Mouse (Mus musculus): ENCODE results near the gene Cwc22. TPM values are rescaled to one million over a fixed set of nuclear protein-coding genes. Genes with fewer than 3 reads are reported as not detected.

Cwc22 gene
- total RNA-seq, 4 experiments from 2014 or later: 12.7 to 18.0 (median 16.3) TPM

DNA sequence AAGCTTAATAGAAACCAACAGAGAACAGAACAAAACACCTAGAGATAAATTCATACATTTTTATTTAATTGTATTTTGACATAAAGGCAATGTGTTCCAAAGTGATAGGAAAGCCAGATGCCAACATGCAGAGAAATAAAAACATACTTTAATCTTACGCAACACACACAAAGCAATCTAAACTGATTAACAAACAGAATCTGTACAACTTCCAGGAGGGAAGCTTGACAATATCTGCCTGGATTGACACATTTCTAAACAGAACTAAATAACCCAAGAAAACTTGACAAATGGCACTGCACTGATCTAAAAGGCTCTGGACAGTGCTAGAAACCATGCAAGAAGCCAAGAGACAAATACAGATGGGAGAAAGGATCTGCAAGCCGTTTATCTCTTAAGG, 20.2 kb downstream of the Cwc22 start:
- no peak for DNase-seq (ENCODE audit: low spot score in 2 of 2)

DNA sequence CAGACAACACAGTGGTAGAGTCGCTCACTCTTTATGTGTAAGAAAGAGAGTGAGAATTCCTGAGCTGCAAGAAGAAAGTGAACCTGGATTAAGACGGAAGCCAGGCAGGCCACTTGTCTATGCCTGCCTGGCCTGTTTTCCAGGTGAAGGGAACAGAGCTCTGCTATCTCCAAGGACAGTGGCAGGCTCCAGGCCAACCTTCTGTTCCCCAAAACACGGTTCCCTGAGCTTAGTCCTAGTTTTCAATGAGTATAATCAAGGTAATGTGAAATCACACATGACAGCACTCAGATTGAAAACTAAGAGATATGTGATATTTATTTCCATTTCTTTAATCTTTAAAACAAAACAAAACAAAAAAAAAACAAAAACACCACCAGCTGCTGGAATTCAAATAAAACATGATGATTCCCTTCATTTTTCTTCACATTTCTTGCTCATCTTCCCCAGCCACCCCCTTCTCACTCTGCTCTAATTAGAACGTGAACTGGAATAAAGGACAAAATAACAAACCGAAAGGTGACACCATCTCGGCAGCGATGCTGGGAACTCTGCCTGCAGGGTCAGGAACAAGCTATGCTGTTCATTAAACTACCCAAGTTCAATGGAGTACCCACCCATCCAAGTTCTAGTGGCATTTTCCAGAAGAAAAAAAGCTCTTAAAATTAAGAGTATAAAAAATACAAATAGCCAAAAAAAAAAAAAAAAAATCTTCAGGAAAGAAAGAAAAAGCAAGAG, 20.8 kb downstream of the Cwc22 start:
- no peak for DNase-seq (ENCODE audit: low spot score in 2 of 2)

DNA sequence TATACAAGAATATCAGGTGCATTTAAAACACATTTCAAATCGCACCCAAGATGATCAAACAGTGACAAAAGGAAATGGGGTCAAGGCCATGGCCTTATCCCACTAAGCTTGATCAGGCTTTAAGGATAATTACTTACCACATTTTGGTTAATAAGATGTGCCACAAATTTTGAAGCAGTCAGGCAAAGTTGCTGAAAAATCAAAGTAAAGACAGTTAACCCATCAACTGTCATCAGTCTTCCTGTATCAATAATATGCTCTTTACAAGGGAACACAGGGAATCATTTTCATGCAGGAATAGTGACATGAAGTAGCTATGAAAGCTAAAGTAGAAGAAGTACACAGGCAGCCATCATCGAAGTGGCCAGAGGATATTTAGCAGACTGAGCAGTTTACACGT, 22.2 kb downstream of the Cwc22 start:
- no peak for DNase-seq (ENCODE audit: low spot score in 2 of 2)

DNA sequence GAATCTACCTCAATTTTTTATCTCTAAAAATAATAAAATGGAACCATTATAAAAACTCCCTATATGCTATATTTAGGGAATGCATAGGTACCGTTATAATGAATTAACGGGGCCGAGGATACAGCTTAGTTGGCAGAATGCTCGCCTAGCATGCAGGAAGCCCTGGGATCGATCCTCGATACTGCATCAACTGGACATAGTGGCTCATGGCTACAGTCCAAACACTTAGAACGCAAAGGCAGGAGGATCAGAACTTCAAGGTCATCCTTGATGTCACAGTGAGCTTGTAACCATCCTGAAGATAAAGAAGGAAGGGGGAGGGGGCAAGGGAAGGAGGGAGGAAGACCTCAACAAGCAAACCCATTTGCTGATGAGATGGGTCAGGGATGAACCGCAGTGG, 23.0 kb downstream of the Cwc22 start:
- DNase-seq (ENCODE audit: low spot score in 2 of 2): no peak

DNA sequence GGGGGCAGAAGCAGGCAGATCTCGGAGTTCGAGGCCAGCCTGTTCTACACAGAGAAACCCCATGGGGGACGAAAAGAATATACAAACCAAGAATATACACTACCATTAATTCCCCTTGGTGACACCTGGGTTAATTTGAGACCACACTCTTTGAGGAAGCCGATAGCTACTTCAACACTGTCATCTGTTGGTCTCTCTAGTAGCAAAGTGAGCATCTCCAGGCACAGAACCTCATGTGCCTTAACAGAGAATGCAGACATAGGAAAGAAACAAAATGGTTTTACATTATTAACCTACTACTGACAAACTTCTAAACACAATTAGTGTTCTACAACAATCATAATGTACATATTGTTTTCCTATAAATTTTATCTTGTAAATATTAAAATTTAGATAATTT, 24.9 kb downstream of the Cwc22 start:
- no peak for DNase-seq (ENCODE audit: low spot score in 2 of 2)

DNA sequence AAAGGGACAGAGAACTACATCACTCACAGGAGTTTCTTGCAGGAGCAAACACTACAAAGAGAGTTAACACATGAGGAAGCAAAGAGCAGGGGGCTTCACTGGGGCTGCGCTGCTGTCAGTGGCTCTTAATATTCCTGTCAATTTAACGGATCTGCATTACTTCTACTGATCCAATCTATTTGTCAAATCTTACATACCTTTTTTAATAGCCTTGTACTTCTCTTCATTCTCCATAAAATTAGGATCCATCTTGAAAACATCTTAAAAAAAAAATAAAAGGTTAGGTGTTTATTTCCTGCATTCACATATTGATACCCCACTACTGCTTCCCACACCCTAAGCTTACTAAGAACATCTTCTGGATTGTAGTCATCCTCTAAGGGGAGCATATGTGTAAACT, 25.6 kb downstream of the Cwc22 start:
- DNase-seq (ENCODE audit: low spot score in 2 of 2): no peak

DNA sequence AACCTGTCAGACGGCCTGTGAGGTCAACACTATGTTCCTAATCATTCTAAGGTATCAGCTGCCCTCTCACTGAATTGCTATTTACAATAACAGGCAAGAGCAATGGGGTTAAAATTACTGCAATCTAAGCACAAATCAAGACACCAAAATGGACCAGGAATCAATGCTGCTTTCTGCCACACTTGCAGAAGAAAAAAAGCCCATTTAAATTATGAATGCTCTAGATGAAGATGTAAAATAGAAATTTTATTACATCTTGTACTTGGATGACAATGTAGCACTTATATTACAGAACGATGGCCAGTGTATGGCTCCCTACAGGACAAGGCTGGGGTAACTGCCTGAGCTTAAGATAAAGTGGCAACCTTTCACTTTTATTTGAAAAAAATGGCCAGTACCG, 27.7 kb downstream of the Cwc22 start:
- no peak for DNase-seq (ENCODE audit: low spot score in 2 of 2)

DNA sequence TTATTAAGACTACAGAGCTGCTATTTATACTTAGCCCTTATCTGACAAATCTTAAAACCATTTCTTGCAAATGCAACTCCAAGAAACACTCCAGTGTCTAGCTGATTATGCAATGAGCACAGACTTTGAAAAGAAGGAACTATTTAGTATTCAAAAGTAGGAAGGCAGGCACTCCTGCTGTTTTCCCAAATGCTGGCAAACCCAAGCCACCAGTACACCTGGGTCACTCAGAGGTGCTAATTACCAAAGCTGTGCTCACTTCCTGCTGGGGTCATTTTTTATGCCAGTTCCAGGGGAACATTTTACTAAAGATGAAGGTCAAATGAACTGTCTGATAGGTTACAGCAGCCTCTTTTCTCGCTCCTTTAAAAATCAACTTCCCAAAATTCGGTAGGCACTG, 28.2 kb downstream of the Cwc22 start:
- DNase-seq (ENCODE audit: low spot score in 2 of 2): no peak

DNA sequence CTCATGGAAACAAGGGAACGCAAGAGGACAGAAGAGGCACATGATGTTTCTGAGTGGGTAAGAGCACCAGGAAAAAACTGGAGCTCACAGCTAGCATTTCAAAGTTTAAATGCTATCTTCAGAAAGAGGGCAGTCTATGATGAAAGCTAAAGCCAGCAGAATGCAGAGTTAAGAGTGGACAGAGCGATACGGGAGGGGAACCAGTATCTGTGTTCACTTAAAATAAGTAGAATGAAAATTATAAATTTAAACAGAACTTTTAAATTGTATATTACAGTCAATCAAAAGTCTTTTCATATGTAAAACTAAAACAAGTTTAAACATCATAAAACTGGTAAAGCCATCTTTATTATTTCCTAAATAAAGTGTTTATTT, 28.8 kb downstream of the Cwc22 start:
- no peak for DNase-seq (ENCODE audit: low spot score in 2 of 2)

DNA sequence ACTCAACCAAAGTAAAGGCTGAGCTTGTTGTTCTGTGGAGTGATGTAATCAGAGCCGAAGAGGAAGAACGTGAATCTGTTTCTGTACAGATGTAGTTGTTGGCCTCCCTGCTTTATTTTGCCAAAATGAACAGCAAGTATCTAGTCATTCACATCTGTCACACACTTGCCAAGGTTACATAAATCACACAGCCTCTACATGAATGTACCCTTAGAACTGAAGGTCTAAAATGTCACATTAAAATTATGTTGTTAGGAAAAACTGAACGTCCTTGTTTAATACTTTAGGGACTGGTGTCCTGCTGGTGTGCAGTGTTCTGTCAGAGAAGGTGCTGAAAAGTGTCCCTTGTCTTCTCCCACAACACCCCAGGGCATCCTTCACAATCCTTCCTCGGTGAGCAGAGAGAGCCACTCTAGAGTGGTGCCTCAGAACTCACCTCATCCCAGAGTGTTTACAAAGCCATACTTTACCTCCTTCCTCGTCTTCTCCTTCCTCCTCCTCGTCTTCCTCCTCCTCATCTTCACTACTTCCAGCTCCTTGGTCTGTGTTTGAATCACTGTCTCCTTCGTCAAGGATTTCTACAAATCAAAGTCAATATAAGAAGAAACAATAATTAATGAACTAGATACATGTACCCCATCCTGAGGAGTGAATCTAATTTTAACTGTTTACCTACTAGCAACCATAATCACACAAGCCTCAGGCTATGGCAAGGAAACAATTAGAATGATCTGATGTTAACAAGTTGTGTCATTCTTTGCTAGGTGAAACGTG, 29.4 kb downstream of the Cwc22 start:
- DNase-seq (ENCODE audit: low spot score in 2 of 2): no peak

DNA sequence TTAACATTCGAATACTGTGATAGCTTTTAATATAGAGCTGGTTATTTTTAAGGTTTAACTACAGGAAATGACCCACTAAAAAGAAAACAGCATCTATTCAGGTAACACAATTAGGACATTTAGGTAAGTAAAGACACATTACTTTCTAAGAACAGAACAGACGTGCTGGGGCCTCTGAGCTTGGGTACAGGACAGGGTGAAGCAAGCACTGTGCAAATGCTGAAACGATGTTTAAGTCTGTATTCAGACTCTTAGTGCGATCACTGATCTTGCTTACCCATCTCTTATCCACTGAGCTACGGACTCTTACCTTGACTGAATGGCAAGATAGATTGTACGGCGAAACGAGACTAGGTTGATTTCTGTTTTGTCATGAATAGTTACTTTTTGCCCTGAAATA, 31.0 kb downstream of the Cwc22 start:
- no peak for DNase-seq (ENCODE audit: low spot score in 2 of 2)

DNA sequence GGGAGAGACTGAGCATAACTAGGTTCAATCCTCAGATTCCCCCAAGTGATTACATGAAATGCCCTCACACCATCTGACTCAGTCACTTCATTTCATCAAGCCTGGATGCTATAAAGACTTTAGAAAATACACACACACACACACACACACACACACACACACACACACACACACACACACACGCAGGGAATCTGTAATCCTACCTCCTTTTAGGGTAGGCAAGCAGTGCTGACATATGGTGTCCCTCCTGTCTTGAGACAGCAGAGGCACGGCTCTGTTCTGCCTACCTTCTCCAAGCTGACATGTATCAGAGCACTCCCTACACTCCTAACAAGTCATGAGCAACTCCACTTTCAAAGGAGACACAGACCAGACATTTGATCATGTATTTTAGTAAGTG, 32.5 kb downstream of the Cwc22 start:
- DNase-seq (ENCODE audit: low spot score in 2 of 2): no peak

DNA sequence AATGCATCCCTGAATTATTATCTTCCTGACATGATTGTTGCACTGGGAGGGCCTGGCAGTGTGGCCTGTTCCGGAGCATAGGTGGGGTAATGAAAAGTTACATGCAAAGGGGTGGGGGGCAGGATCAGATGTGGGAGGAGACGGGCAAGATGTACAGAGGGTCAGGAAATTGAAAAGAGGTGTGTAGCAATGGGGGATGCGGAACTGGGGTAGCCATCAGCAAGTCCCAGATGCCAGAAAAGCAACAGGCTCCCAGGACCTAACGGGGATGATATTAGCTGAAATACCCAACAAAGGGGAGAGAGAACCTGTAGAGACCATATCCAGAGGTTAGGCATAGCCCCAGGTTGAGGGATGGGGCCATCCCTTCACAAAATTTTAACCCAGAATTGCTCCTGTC, 34.0 kb downstream of the Cwc22 start:
- no peak for DNase-seq (ENCODE audit: low spot score in 2 of 2)

DNA sequence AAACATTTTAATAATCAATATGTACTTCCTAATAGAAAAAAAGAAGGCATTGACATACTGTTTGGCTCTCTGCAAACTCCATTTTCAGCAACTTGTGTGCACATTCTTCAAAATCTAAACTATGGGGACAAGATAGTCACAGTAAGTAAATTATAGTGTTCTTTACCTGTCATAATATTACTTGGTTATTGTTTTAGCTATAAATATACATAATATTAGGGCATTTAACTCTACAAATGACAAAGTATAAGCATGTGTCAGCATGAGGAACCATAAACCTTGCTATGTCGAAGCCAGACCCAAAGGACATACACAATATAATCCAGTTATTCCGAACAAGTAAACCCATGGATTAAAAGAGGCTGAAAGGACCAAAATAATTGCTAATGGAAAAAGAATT, 34.7 kb downstream of the Cwc22 start:
- no peak for DNase-seq (ENCODE audit: low spot score in 2 of 2)

DNA sequence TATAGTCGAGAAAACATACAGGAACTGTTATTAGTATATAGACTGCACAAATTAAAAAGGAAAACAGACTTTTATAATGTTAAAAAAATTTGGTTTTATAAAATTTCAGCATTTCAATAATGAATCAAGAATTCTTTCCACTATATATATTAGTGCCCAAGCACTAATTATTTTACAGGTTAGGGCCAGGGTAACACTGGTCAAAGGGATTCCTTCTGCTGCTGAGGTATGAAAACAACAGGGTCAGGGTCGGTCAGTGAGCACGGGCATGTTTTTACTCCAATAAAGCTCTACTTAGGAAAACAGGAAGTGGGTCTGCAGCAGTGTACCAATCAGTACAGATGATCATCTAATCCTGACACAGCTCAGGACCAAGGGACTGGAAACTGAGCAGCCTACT, 36.0 kb downstream of the Cwc22 start:
- DNase-seq (ENCODE audit: low spot score in 2 of 2): no peak

DNA sequence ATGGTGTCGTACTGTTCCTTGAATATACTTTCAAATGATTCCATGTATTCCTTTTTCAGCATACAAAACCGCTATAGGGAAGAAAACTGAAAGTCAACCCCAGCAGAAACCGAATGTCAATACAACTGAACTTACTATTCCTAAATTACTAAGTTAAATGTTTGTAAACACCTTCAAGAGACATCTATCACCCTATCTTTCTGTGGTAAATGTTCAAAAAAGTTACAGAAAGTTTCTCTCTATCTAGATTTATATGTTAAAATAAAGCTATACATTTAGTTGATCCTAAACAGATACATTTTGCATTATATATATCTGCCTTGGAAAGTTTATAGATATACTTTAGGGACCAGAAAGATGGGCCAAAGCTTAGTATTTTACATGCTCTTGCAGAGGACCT, 39.0 kb downstream of the Cwc22 start:
- DNase-seq (ENCODE audit: low spot score in 2 of 2): no peak

DNA sequence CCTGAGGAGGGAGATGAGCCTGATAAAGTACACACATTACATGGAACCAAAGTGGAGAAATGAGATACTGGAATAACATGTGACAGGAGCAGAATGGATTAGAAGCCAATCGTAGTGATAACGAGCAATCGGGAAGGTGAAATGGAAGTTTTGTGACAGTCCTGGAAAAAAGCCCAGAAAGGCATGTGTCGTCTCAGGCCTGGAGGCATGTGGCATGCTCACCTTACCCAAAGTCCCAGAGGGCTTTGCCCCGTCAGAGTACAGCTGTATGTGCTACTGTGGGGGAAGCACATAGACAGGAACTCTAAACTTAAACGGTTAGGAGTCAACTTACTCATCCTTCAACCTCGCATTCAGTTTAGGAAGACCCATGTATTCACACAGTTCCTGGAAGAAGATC, 41.2 kb downstream of the Cwc22 start:
- DNase-seq (ENCODE audit: low spot score in 2 of 2): no peak

DNA sequence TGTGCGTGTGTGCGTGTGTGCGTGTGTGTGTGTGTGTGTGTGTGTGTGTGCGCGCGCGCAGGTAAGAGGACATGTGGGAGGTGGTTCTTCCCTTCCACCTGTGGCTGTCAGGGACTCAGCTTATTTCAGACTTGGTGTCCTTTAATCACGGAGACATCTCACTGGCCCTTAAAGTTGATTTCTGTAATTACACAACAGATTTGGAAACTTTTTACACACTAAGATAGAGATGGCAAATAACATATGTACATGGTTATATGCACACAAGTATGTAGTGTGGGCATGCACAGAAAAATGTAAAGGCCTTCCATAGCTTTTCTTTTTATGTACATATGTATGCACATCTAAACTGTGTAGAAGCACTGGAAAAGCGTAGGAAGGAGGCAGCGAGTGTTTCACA, 41.7 kb downstream of the Cwc22 start:
- DNase-seq (ENCODE audit: low spot score in 2 of 2): no peak

DNA sequence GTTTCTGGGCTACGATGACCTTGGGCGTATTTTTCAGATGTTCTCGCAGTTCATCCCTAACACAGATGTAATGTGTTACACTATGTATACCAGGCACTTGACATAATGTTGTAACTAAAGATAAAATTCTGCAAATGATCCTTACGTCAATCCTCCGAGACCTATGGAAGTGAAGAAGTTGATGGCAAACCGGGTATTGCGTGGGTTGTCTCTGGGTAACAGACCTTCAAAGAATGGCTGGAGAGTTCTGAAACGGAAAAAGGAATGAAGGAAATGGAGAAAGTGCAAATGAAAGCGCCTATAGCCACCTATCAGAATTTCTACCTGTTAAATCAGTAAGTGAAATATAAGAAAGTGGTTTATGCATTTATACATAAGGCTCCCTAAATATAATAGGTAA, 42.2 kb downstream of the Cwc22 start:
- DNase-seq (ENCODE audit: low spot score in 2 of 2): no peak

DNA sequence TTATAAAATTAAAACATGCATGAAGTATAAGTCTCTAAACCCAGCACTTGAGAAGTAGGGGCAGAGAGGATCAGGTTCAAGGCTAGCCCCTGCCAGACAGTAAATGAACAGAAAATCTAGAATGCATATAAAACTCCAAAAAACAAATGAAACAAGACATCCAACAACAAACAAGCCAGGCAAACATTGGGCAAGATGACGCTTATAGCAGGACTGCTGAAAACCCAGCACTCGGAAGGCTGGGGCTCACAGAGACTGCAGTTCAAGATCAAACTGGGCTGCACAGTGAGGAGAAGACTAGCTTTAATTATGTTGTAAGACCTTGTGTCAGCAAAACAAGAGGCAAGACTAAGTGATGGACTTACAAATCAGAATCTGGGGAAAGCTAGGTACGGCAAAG, 43.1 kb downstream of the Cwc22 start:
- DNase-seq (ENCODE audit: low spot score in 2 of 2): no peak

DNA sequence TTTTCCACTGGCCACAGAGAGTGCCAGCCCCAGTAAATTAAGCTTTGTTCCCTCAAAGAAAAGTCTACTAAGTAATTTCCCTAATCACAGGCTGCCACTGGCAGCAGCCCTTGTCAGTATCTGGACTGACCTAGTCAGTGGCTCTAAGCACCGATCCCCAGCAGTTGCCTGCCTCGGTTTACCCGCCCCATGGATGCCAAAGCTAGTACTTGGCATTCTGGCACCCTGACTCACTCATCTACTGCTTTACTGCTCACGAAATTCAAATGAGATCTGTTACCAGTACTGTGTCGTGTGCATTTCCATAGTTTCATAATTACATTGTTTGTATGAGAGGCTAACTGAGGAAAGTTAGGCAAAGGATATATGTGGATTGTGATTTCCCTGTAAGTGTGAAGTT, 44.9 kb downstream of the Cwc22 start:
- no peak for DNase-seq (ENCODE audit: low spot score in 2 of 2)

DNA sequence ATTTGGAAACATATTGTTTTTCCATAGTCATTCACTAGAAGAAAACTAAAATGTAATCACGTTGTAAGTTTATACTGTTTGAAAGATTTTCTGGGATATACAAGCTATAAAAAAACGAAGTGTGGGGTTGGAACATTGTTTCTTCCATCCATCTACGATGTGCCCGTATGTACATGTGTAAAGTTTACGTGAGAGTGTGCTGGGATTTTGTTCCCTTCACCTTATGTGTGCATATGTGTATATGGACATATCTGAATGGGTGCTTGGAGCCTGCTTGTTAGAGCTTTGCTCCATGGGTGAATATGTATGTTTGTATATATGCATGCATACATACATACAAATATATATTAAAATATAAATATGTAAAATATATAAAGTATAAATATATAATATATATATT, 45.4 kb downstream of the Cwc22 start:
- DNase-seq (ENCODE audit: low spot score in 2 of 2): no peak

DNA sequence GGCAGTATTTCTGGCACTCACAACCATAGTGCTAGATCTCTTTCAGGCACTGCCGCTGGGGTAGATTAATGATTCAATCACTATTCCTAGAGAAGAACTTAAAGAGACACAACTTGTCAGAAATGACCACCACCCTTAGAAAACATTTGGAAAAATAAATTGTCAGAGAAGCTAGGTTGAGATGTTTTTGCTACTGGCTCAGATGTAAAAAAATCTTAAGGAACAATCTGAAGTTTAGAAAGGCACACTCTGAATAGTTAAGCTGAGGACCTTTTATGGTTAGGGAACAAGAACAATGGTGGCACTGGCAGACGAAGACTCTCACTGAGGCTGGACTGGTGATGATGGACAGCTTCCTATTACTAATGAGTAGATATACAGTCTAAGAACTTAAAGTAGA, 46.1 kb downstream of the Cwc22 start:
- DNase-seq (ENCODE audit: low spot score in 2 of 2): no peak

Measured in gastrocnemius, adult 8-10 months (tissue).